ENCODE assay signal across 25 mouse cellular contexts in the genomic region with DNA sequence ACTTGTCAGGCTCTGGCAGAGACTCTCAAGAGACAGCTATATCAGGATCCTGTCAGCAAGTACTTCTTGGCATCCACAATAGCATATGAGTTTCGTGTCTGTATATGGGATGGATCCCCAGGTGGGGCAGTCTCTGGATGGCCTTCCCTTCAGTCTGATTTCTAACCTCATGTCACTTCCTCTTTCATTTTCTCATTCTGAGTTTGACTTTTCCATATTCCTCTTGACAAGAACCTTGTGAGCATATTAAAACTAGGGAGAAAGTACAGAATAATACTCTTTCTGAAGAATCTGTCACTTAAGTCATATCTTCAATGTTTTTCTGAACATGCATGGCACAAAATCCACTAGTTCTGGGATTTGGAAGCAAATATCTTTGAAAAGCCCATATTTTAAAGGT.
"Had no signal": no experiment of that assay in that cellular context is flagged by ENCODE, and none has a peak within 500 bp of the region (broad histone marks: within the 10 kb centered on the region; RNA-seq: fewer than 3 reads in every experiment).

No protein-coding gene starts in this region.

- H3K36me3 ChIP-seq: embryonic facial prominence, embryonic 10.5 days; embryonic facial prominence, embryonic 12.5 days; embryonic facial prominence, embryonic 13.5 days; embryonic facial prominence, embryonic 15.5 days; forebrain, embryonic 10.5 days; forebrain, embryonic 12.5 days; forebrain, embryonic 15.5 days; heart, embryonic 10.5 days had no signal

- H3K9ac ChIP-seq: embryonic facial prominence, embryonic 12.5 days; embryonic facial prominence, embryonic 13.5 days; embryonic facial prominence, embryonic 15.5 days; forebrain, embryonic 12.5 days; forebrain, embryonic 13.5 days; forebrain, embryonic 15.5 days; forebrain, postnatal 0 days had no signal

- H3K9me3 ChIP-seq: embryonic facial prominence, embryonic 10.5 days; embryonic facial prominence, embryonic 12.5 days; embryonic facial prominence, embryonic 13.5 days; embryonic facial prominence, embryonic 15.5 days; forebrain, embryonic 10.5 days; forebrain, embryonic 12.5 days; forebrain, embryonic 13.5 days; forebrain, embryonic 15.5 days; heart, embryonic 10.5 days had no signal

- H3K4me2 ChIP-seq: embryonic facial prominence, embryonic 12.5 days; embryonic facial prominence, embryonic 13.5 days; embryonic facial prominence, embryonic 15.5 days; forebrain, embryonic 12.5 days; forebrain, embryonic 13.5 days; forebrain, embryonic 15.5 days; heart, embryonic 11.5 days had no signal

- H3K27me3 ChIP-seq: embryonic facial prominence, embryonic 12.5 days; embryonic facial prominence, embryonic 13.5 days; embryonic facial prominence, embryonic 15.5 days; forebrain, embryonic 12.5 days; forebrain, embryonic 13.5 days; forebrain, embryonic 15.5 days had no signal

- H3K4me3 ChIP-seq: embryonic facial prominence, embryonic 10.5 days; embryonic facial prominence, embryonic 12.5 days; embryonic facial prominence, embryonic 13.5 days; embryonic facial prominence, embryonic 15.5 days; erythroblast, embryonic 14.5 days; forebrain, embryonic 10.5 days; forebrain, embryonic 12.5 days; forebrain, embryonic 13.5 days; forebrain, embryonic 15.5 days; gastrocnemius, adult 2 months; heart, adult 2 months; heart, embryonic 10.5 days had no signal

- DNase-seq: cerebellum, adult 9-11 months; cerebellum, postnatal 10 days; cerebellum, postnatal 14 days; cerebellum, postnatal 25 days; cerebellum, postnatal 36 days; embryo, embryonic 11 days; forebrain, postnatal 0 days; gastrocnemius, adult 2 months; gastrocnemius, postnatal 10 days; gastrocnemius, postnatal 14 days; gastrocnemius, postnatal 25 days; gastrocnemius, postnatal 36 days; heart, adult 18-20 months; heart, adult 2 months had no signal

- H3K4me1 ChIP-seq: embryonic facial prominence, embryonic 10.5 days; embryonic facial prominence, embryonic 12.5 days; embryonic facial prominence, embryonic 13.5 days; embryonic facial prominence, embryonic 15.5 days; forebrain, embryonic 10.5 days; forebrain, embryonic 12.5 days; forebrain, embryonic 13.5 days; forebrain, embryonic 15.5 days; heart, embryonic 10.5 days had no signal

- H3K27ac ChIP-seq: embryonic facial prominence, embryonic 10.5 days; embryonic facial prominence, embryonic 12.5 days; embryonic facial prominence, embryonic 13.5 days; embryonic facial prominence, embryonic 15.5 days; forebrain, embryonic 10.5 days; forebrain, embryonic 12.5 days; forebrain, embryonic 13.5 days; forebrain, embryonic 15.5 days; gastrocnemius, adult 2 months; heart, adult 2 months; heart, embryonic 10.5 days had no signal
